Mouse (Mus musculus) kidney, adult 2 months (tissue): ENCODE results near the gene 1700034I23Rik. TPM values are rescaled to one million over a fixed set of nuclear protein-coding genes. Genes with fewer than 3 reads are reported as not detected.
A peak's percentile ranks its signal among the peaks of the same experiment; 100 is the strongest.
"Not testable (repeated sequence)": the region's sequence is repeated elsewhere in the genome, so short reads cannot be mapped to it uniquely, and the experiment has no call there.

Experiments used
- DNase-seq: peaks from one replicate; pipeline ENCODE4 v3.0.0; 2021
- H3K27ac ChIP-seq: fragments of 200-500 bp; 2 replicates; pipeline ENCODE4 v1.5.1; 2012; ENCODE audit warnings: low read depth, low read length, control low read depth, inconsistent platforms; ENCODE audit not compliant: insufficient read depth
- H3K27me3 ChIP-seq: fragments of 200-500 bp; replicated peaks from 2 replicates; pipeline ENCODE4 v1.6.1; 2012; ENCODE audit warnings: mild to moderate bottlenecking, moderate library complexity, low read length, inconsistent platforms; ENCODE audit not compliant: control insufficient read depth, insufficient read depth
- H3K36me3 ChIP-seq: fragments of 200-500 bp; 2 replicates; pipeline ENCODE4 v1.6.1; 2012; ENCODE audit warnings: mild to moderate bottlenecking, moderate library complexity, low read length, inconsistent platforms; ENCODE audit not compliant: control insufficient read depth, insufficient read depth
- H3K4me1 ChIP-seq: fragments of 200-500 bp; 2 replicates; pipeline ENCODE4 v1.6.1; 2011; ENCODE audit warnings: low read length; ENCODE audit not compliant: control insufficient read depth, insufficient read depth
- H3K4me3 ChIP-seq: fragments of 200-500 bp; 2 replicates; pipeline ENCODE4 v1.5.1; 2011; ENCODE audit warnings: mild to moderate bottlenecking, low read depth, low read length, control low read depth; ENCODE audit not compliant: insufficient read depth
- CTCF ChIP-seq: fragments of 200-500 bp; conservative IDR thresholded peaks from 2 replicates; pipeline ENCODE4 v1.5.1; 2011; ENCODE audit warnings: low read depth, mild to moderate bottlenecking, control low read depth, low read length, moderate library complexity, mixed read lengths; ENCODE audit not compliant: insufficient read depth, insufficient read length
- POLR2A ChIP-seq: fragments of 200-500 bp; IDR thresholded peaks from one replicate; pipeline ENCODE4 v1.6.1; 2011; ENCODE audit warnings: low read depth, low read length, control low read depth
- WGBS: fragments of 180-500 bp; shearing (Covaris S2); methylation state at CpG from one replicate; pipeline ENCODE4 v1.1.7; 2018; 5-methylcytosine and 5-hydroxymethylcytosine counted together
- polyA plus RNA-seq: library from polyadenylated mRNA; depleted of rRNA; stranded (reverse); fragments of >200 nt; gene quantifications from 2 replicates; pipeline ENCODE4 v1.2.3, GENCODE M21; 2012; rRNA removed

1700034I23Rik gene
- polyA plus RNA-seq = 0.03 TPM in 1 of 2 replicates, not detected in the other

- not testable (repeated sequence) for H3K36me3 ChIP-seq, H3K27ac ChIP-seq, H3K4me3 ChIP-seq, H3K27me3 ChIP-seq, DNase-seq, H3K4me1 ChIP-seq
- 100% methylated on average over 8 of the region's 10 CpGs for WGBS
Observed at GRCm38 (mm10) chr3:40902443-40902842, at the start of gene 1700034I23Rik. TSS of gene 1700034I23Rik (minus strand) at chr3:40902543.

- H3K4me1 ChIP-seq = peaks cover 8% of the 10 kb centered on the region; the same call in 1 of the 2 replicates
- 0 out of 2 replicates have a peak, but pooled peaks have one; percentile 6 for TF ChIP-seq CTCF
- no peak for TF ChIP-seq POLR2A
- DNase-seq = no peak
- peak overlapping the region; percentile 65 for H3K4me3 ChIP-seq
- WGBS = 4% methylated on average over 7 of the region's 7 CpGs
- H3K36me3 ChIP-seq = no peaks in the 10 kb centered on the region
- no peaks in the 10 kb centered on the region for H3K27me3 ChIP-seq
- peak overlapping the region; percentile 75 for H3K27ac ChIP-seq
Observed at GRCm38 (mm10) chr3:40951365-40951764, 49.0 kb upstream of the 1700034I23Rik start.

GRCm38 (mm10) chr3:40950601-40951201 is 48.4 kb upstream of the 1700034I23Rik start:
- WGBS = under 1% methylated on average over 43 of the region's 43 CpGs
- H3K27ac ChIP-seq = peak overlapping the region; percentile 75

GRCm38 (mm10) chr3:40949903-40950600 is 47.7 kb upstream of the 1700034I23Rik start:
- Histone ChIP-seq H3K4me1 (peaks cover 6% of the 10 kb centered on the region; the same call in 1 of the 2 replicates), H3K4me3 (peak overlapping the region; percentile 65), H3K27me3 (no peaks in the 10 kb centered on the region), H3K36me3 (no peaks in the 10 kb centered on the region), H3K27ac (peak overlapping the region; percentile 75)
- WGBS = under 1% methylated on average over 114 of the region's 118 CpGs
- DNase-seq = peak; percentile 54
- TF ChIP-seq CTCF (no peak), POLR2A (no peak)

More at GRCm38 (mm10) chr3:40950601-40951201, 48.4 kb upstream of the 1700034I23Rik start:
- H3K27me3 ChIP-seq = no peaks in the 10 kb centered on the region
- TF ChIP-seq POLR2A (peak; percentile 19), CTCF (no peak)
- H3K36me3 ChIP-seq = no peaks in the 10 kb centered on the region
- peak overlapping the region; percentile 65 for H3K4me3 ChIP-seq
- H3K4me1 ChIP-seq = peaks cover 8% of the 10 kb centered on the region; the same call in 1 of the 2 replicates
- DNase-seq = peak; percentile 89

GRCm38 (mm10) chr3:40949170-40949902 is 47.0 kb upstream of the 1700034I23Rik start, which contains the start of gene Larp1b:
TSS of gene Larp1b (plus strand) at chr3:40949828.
- Histone ChIP-seq H3K27ac (peak within 1 kb of the TSS; percentile 75), H3K4me1 (peaks cover 6% of the 10 kb centered on the region; the same call in 1 of the 2 replicates), H3K27me3 (no peaks in the 10 kb centered on the region), H3K4me3 (peak within 1 kb of the TSS; percentile 66), H3K36me3 (no peaks in the 10 kb centered on the region)
- peak; percentile 100 for DNase-seq
- TF ChIP-seq CTCF (no peak), POLR2A (peak; percentile 89)
- under 1% methylated on average over 66 of the region's 66 CpGs for WGBS

- no peak overlapping the region for H3K4me3 ChIP-seq
- H3K36me3 ChIP-seq = no peaks in the 10 kb centered on the region
- DNase-seq = no peak
- no peaks in the 10 kb centered on the region for H3K27me3 ChIP-seq
- H3K4me1 ChIP-seq = no peaks in the 10 kb centered on the region
- H3K27ac ChIP-seq = no peak overlapping the region
- TF ChIP-seq CTCF (no peak), POLR2A (no peak)
Observed at GRCm38 (mm10) chr3:40939019-40939418, 36.7 kb upstream of the 1700034I23Rik start.
